Mouse (Mus musculus) CH12.LX (cell line): ENCODE results near the gene Pagr1a.

ENCODE experiments used
- CTCF ChIP-seq, 2 experiments: IDR thresholded peaks in 1 of 2; conservative IDR thresholded peaks in 1 of 2; 2 replicates each; pipeline ENCODE4 v1.5.1; 2011 to 2012; ENCODE audit warnings: low read depth in 2 of 2, low read length in 2 of 2, improper control_type of control experiment in 1 of 2, inconsistent platforms in 1 of 2, mild to moderate bottlenecking in 1 of 2, moderate library complexity in 1 of 2
- EP300 ChIP-seq: IDR thresholded peaks from 2 replicates; pipeline ENCODE4 v1.6.1; 2011; ENCODE audit warnings: low read length, improper control_type of control experiment
- HCFC1 ChIP-seq: IDR thresholded peaks from 2 replicates; pipeline ENCODE4 v1.6.1; 2012; ENCODE audit warnings: low read depth, mild to moderate bottlenecking, inconsistent platforms, low read length, improper control_type of control experiment
- JUND ChIP-seq: conservative IDR thresholded peaks from 2 replicates; pipeline ENCODE4 v1.6.1; 2011; ENCODE audit warnings: low read depth, low read length, improper control_type of control experiment
- PAX5 ChIP-seq: IDR thresholded peaks from 2 replicates; pipeline ENCODE4 v1.6.1; 2012; ENCODE audit warnings: low read length, inconsistent platforms, mixed read lengths
- POLR2A ChIP-seq: IDR thresholded peaks from 2 replicates; pipeline ENCODE4 v1.6.1; 2011; ENCODE audit warnings: low read depth, mild to moderate bottlenecking, improper control_type of control experiment, low read length
- RAD21 ChIP-seq: IDR thresholded peaks from 2 replicates; pipeline ENCODE4 v1.6.1; 2011; ENCODE audit warnings: low read depth, mild to moderate bottlenecking, low read length, improper control_type of control experiment, moderate library complexity
- TCF12 ChIP-seq: IDR thresholded peaks from 2 replicates; pipeline ENCODE4 v1.6.1; 2014; ENCODE audit warnings: low read depth, mild to moderate bottlenecking, inconsistent platforms, low read length, improper control_type of control experiment
- ZKSCAN1 ChIP-seq: IDR thresholded peaks from 2 replicates; pipeline ENCODE4 v1.6.1; 2012; ENCODE audit warnings: low read depth, inconsistent platforms, low read length, improper control_type of control experiment, borderline replicate concordance

DNA sequence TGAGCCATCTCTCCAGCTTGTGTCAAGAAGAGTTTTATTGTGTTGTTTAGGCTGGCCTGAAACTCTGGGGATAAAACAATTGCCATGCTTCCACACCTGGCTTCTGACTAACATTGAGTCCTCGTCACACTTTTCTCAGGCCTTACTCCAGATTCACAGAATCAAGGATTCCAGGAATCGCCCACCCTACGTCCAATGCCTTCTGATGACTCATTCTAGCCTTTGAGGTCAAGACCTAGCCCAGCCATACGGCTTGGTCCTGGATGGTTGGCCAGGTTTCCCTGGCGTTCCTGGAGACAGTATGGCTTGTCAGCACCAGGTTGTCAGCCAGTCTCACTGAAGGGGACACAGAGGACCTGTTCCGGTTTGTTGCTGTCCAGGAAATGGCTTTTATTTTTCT, 4.8 kb downstream of the Pagr1a start:
- TF ChIP-seq CTCF (conservative IDR thresholded peaks at IDR 0.05 in 1 of 2, IDR thresholded peaks at IDR 0.05 in 1 of 2; ENCODE audit: low read depth in 2 of 2, low read length in 2 of 2) (no peak), JUND (no peak), PAX5 (no peak), EP300 (no peak), RAD21 (no peak), TCF12 (no peak), HCFC1 (no peak), POLR2A (no peak), ZKSCAN1 (no peak)
